Mouse (Mus musculus) forebrain, embryonic 12.5 days (tissue): ENCODE data around the gene Grik5. TPM values are rescaled to one million over a fixed set of nuclear protein-coding genes. Genes with fewer than 3 reads are reported as not detected.

Experiments used
- ATAC-seq: fragments of 200-750 bp; cut with Nextera tagmentation; 2 replicates; pipeline ENCODE4 v1.8.0; 2017; ENCODE audit warnings: moderate TSS enrichment; ENCODE audit not compliant: low FRiP score
- H3K27ac ChIP-seq: fragments of 300-500 bp; sonication (generic); 2 replicates; pipeline ENCODE4 v1.5.1; 2016; ENCODE audit warnings: mild to moderate bottlenecking
- H3K27me3 ChIP-seq: fragments of 300-500 bp; sonication (generic); 2 replicates; pipeline ENCODE4 v1.6.1; 2016; ENCODE audit warnings: mild to moderate bottlenecking
- H3K36me3 ChIP-seq: fragments of 300-500 bp; sonication (generic); replicated peaks from 2 replicates; pipeline ENCODE4 v1.6.1; 2016; ENCODE audit warnings: mild to moderate bottlenecking
- H3K4me1 ChIP-seq: fragments of 300-500 bp; sonication (generic); 2 replicates; pipeline ENCODE4 v1.6.1; 2016
- H3K4me2 ChIP-seq: fragments of 300-500 bp; sonication (generic); 2 replicates; pipeline ENCODE4 v1.6.1; 2016; ENCODE audit warnings: mild to moderate bottlenecking, moderate library complexity
- H3K4me3 ChIP-seq: fragments of 300-500 bp; sonication (generic); replicated peaks from 2 replicates; pipeline ENCODE4 v1.5.1; 2016; ENCODE audit warnings: mild to moderate bottlenecking
- H3K9ac ChIP-seq: fragments of 300-500 bp; sonication (generic); 2 replicates; pipeline ENCODE4 v1.6.1; 2016; ENCODE audit warnings: mild to moderate bottlenecking
- H3K9me3 ChIP-seq: fragments of 300-500 bp; sonication (generic); 2 replicates; pipeline ENCODE4 v1.6.1; 2016
- WGBS: fragments of 180-500 bp; shearing (Covaris S2); methylation state at CpG from one replicate; pipeline ENCODE4 v1.1.7; 2016; 5-methylcytosine and 5-hydroxymethylcytosine counted together
- polyA plus RNA-seq: library from polyadenylated mRNA; unstranded; fragments of >200 nt; fragmentation: Nextera tagmentation; extraction: Ambion mirVana; gene quantifications from 2 replicates; pipeline ENCODE4 v1.2.1, GENCODE M21; 2016

The Grik5 gene
- polyA plus RNA-seq, 1 experiment from 2014 or later: 18.1 TPM

- Histone ChIP-seq H3K4me3 (peak overlapping the region; percentile 88), H3K27me3 (no peaks in the 10 kb centered on the region), H3K36me3 (peaks cover 28% of the 10 kb centered on the region), H3K9ac (peak overlapping the region; percentile 94), H3K27ac (peak overlapping the region; percentile 96), H3K4me2 (peak overlapping the region; percentile 76), H3K9me3 (no peaks in the 10 kb centered on the region), H3K4me1 (peaks cover 45% of the 10 kb centered on the region)
- peak; percentile 95 for ATAC-seq
- under 1% methylated on average over 55 of the region's 56 CpGs for WGBS
Observed at GRCm38 (mm10) chr7:25076663-25077413, 4.7 kb upstream of the Grik5 start.

GRCm38 (mm10) chr7:25076296-25076662 is 4.1 kb upstream of the Grik5 start:
- no peak for ATAC-seq
- Histone ChIP-seq H3K4me3 (peak overlapping the region; percentile 88), H3K27ac (peak overlapping the region; percentile 93), H3K4me2 (peak overlapping the region; percentile 67), H3K27me3 (no peaks in the 10 kb centered on the region), H3K36me3 (peaks cover 22% of the 10 kb centered on the region), H3K9me3 (no peaks in the 10 kb centered on the region), H3K9ac (peak overlapping the region; percentile 66), H3K4me1 (peaks cover 51% of the 10 kb centered on the region)
- 23% methylated on average over 7 of the region's 7 CpGs for WGBS

GRCm38 (mm10) chr7:25073924-25074323 is 1.8 kb upstream of the Grik5 start:
- H3K4me1 ChIP-seq: peaks cover 71% of the 10 kb centered on the region
- 78% methylated on average over 8 of the region's 8 CpGs for WGBS
- no peak overlapping the region for H3K4me3 ChIP-seq
- no peaks in the 10 kb centered on the region for H3K36me3 ChIP-seq
- H3K4me2 ChIP-seq: peak overlapping the region; percentile 96; the same call in 1 of the 2 replicates
- no peak overlapping the region for H3K9ac ChIP-seq
- peak overlapping the region; percentile 95 for H3K27ac ChIP-seq
- no peak for ATAC-seq
- no peaks in the 10 kb centered on the region for H3K9me3 ChIP-seq
- H3K27me3 ChIP-seq: no peaks in the 10 kb centered on the region

- peak overlapping the region; percentile 78 for H3K4me3 ChIP-seq
- peak overlapping the region; percentile 95 for H3K27ac ChIP-seq
- no peaks in the 10 kb centered on the region for H3K9me3 ChIP-seq
- peak overlapping the region; percentile 95 for H3K9ac ChIP-seq
- H3K4me1 ChIP-seq: peaks cover 71% of the 10 kb centered on the region
- WGBS: under 1% methylated on average over 14 of the region's 33 CpGs
- no peaks in the 10 kb centered on the region for H3K27me3 ChIP-seq
- peak overlapping the region; percentile 96 for H3K4me2 ChIP-seq
- peaks cover 6% of the 10 kb centered on the region for H3K36me3 ChIP-seq
- peak; percentile 34 for ATAC-seq
Observed at GRCm38 (mm10) chr7:25072716-25073390, 707 bp upstream of the Grik5 start.

- ATAC-seq: peak; percentile 66
- Histone ChIP-seq H3K4me3 (no peak overlapping the region), H3K9ac (peak overlapping the region; percentile 95), H3K27me3 (no peaks in the 10 kb centered on the region), H3K4me1 (peaks cover 52% of the 10 kb centered on the region), H3K27ac (peak overlapping the region; percentile 95; the same call in 1 of the 2 replicates), H3K9me3 (no peaks in the 10 kb centered on the region), H3K36me3 (peaks cover 46% of the 10 kb centered on the region), H3K4me2 (peak overlapping the region; percentile 96)
- WGBS: 11% methylated on average over 2 of the region's 2 CpGs
Observed at GRCm38 (mm10) chr7:25068724-25069123, 3.4 kb downstream of the Grik5 start.

- no peaks in the 10 kb centered on the region for H3K27me3 ChIP-seq
- H3K36me3 ChIP-seq: peaks cover 52% of the 10 kb centered on the region
- H3K9ac ChIP-seq: peak overlapping the region; percentile 95
- H3K4me2 ChIP-seq: peak overlapping the region; percentile 96; the same call in 1 of the 2 replicates
- peak overlapping the region; percentile 95; the same call in 1 of the 2 replicates for H3K27ac ChIP-seq
- no peak overlapping the region for H3K4me3 ChIP-seq
- no peaks in the 10 kb centered on the region for H3K9me3 ChIP-seq
- no peak; the same call in 1 of the 2 replicates for ATAC-seq
- peaks cover 46% of the 10 kb centered on the region for H3K4me1 ChIP-seq
- 90% methylated on average over 22 of the region's 22 CpGs for WGBS
Observed at GRCm38 (mm10) chr7:25067909-25068656, 4.1 kb downstream of the Grik5 start.

GRCm38 (mm10) chr7:25067338-25067737 is 4.8 kb downstream of the Grik5 start:
- ATAC-seq: no peak
- Histone ChIP-seq H3K27ac (no peak overlapping the region), H3K4me3 (no peak overlapping the region), H3K9ac (no peak overlapping the region), H3K4me2 (no peak overlapping the region), H3K36me3 (peaks cover 59% of the 10 kb centered on the region), H3K4me1 (peaks cover 43% of the 10 kb centered on the region), H3K9me3 (no peaks in the 10 kb centered on the region), H3K27me3 (no peaks in the 10 kb centered on the region)
- 96% methylated on average over 7 of the region's 7 CpGs for WGBS

GRCm38 (mm10) chr7:25063900-25064299 is 8.2 kb downstream of the Grik5 start:
- peaks cover 94% of the 10 kb centered on the region for H3K36me3 ChIP-seq
- H3K9ac ChIP-seq: no peak overlapping the region
- peaks cover 13% of the 10 kb centered on the region for H3K4me1 ChIP-seq
- no peaks in the 10 kb centered on the region for H3K27me3 ChIP-seq
- WGBS: 91% methylated on average over 8 of the region's 8 CpGs
- no peak overlapping the region for H3K4me2 ChIP-seq
- no peak for ATAC-seq
- no peak overlapping the region for H3K27ac ChIP-seq
- no peaks in the 10 kb centered on the region for H3K9me3 ChIP-seq
- no peak overlapping the region for H3K4me3 ChIP-seq

- 93% methylated on average over 6 of the region's 6 CpGs for WGBS
- Histone ChIP-seq H3K27me3 (no peaks in the 10 kb centered on the region), H3K4me3 (no peak overlapping the region), H3K36me3 (peaks cover 98% of the 10 kb centered on the region), H3K9me3 (no peaks in the 10 kb centered on the region), H3K4me1 (peaks cover 8% of the 10 kb centered on the region), H3K4me2 (no peak overlapping the region), H3K27ac (no peak overlapping the region), H3K9ac (no peak overlapping the region)
- ATAC-seq: no peak
Observed at GRCm38 (mm10) chr7:25063346-25063745, 8.8 kb downstream of the Grik5 start.

- H3K36me3 ChIP-seq: peaks cover 99% of the 10 kb centered on the region
- ATAC-seq: no peak
- WGBS: 93% methylated on average over 14 of the region's 14 CpGs
- no peak overlapping the region for H3K4me3 ChIP-seq
- no peaks in the 10 kb centered on the region for H3K27me3 ChIP-seq
- no peaks in the 10 kb centered on the region for H3K9me3 ChIP-seq
- H3K4me2 ChIP-seq: no peak overlapping the region
- H3K27ac ChIP-seq: no peak overlapping the region
- no peak overlapping the region for H3K9ac ChIP-seq
- no peaks in the 10 kb centered on the region for H3K4me1 ChIP-seq
Observed at GRCm38 (mm10) chr7:25058836-25059235, 13.3 kb downstream of the Grik5 start.

GRCm38 (mm10) chr7:25058394-25058793 is 13.8 kb downstream of the Grik5 start:
- no peaks in the 10 kb centered on the region for H3K9me3 ChIP-seq
- H3K4me3 ChIP-seq: no peak overlapping the region
- no peaks in the 10 kb centered on the region for H3K4me1 ChIP-seq
- no peak overlapping the region for H3K4me2 ChIP-seq
- H3K9ac ChIP-seq: no peak overlapping the region
- H3K27me3 ChIP-seq: no peaks in the 10 kb centered on the region
- WGBS: 93% methylated on average over 8 of the region's 8 CpGs
- H3K27ac ChIP-seq: no peak overlapping the region
- peaks cover 99% of the 10 kb centered on the region for H3K36me3 ChIP-seq
- no peak for ATAC-seq

- H3K36me3 ChIP-seq: peaks cover 99% of the 10 kb centered on the region
Observed at GRCm38 (mm10) chr7:25057888-25058287, 14.3 kb downstream of the Grik5 start.

More at GRCm38 (mm10) chr7:25057888-25058287, 14.3 kb downstream of the Grik5 start:
- no peak overlapping the region for H3K9ac ChIP-seq
- whole genome bisulfite sequencing: 94% methylated on average over 5 of the region's 5 CpGs
- H3K4me2 ChIP-seq: no peak overlapping the region
- H3K4me3 ChIP-seq: no peak overlapping the region
- no peaks in the 10 kb centered on the region for H3K4me1 ChIP-seq
- H3K27ac ChIP-seq: no peak overlapping the region
- no peak for ATAC-seq
- no peaks in the 10 kb centered on the region for H3K27me3 ChIP-seq
- no peaks in the 10 kb centered on the region for H3K9me3 ChIP-seq
